Mouse (Mus musculus): ENCODE results near the gene Mecom.

DNA sequence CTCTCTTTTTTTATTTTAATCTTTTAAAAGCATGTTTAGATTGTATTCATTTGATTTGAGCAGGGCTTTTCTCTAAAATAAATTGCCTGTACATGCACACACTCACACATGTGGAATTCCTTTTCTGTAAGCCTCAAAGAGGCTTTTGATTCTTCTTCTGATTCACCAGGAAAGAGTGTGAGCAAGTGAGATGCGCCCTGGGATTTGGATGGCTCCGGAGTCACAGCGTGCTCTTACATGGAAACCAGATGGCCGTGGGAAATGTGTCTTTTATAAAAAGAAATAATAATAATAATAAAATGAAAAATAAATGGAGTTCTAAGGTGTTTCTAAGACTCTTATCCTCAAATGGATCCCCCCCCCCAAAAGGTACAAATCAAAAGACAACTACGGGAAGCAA, 349.6 kb downstream of the Mecom start:
- TF ChIP-seq CTCF (IDR thresholded peaks at IDR 0.05; ENCODE audit: borderline replicate concordance, insufficient read depth, low read depth, low read length), result no peak
- no peak for TF ChIP-seq POLR2A (IDR thresholded peaks at IDR 0.05; ENCODE audit: borderline replicate concordance, insufficient read depth, low read length)
